Mouse (Mus musculus) CH12F3 (cell line): ENCODE data around the gene Nup155.
"Not testable (repeated sequence)": the region's sequence is repeated elsewhere in the genome, so short reads cannot be mapped to it uniquely, and the experiment has no call there.

Experiments
- in situ Hi-C: fragments of 300-500 bp; cut with MboI; formaldehyde crosslinking; loops from 2 replicates; pipeline ENCODE4 v1.14.3; 2020; ENCODE audit warnings: low sequenced_read_pairs

Nup155 gene

DNA sequence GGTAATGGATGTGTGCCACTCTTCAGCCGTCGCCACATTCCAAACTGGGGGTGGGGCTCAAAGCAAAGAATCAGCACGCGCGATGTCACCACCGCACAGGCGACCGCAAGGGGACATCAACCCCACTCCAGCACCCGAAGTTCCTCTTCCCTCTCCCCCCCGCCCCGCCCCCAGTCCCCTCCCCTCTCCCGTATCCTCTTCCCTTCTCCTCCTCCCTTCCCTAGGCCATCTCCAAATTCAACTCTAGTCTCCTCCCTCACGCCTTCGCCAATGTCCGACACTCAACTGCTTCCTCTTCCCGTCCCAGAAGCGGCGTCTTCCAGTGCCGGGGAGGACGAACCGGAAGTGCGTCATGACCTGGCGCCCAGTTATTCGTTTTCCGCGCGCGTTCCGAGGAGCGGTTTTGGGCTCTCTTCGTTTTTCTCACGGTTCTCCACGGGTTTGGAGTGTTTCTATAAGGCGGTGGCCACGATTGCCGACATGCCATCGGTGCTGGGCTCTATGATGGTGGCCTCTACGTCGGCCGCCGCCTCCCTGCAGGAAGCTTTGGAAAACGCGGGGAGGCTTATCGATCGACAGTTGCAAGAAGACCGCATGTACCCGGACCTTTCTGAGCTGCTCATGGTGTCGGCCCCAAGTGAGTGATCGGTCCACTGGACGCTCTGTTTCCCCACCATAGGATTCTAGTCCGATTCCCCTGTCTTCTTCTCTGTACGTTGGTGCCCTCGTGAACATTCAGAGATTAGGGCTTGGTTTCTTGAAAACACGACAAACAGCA, at the start of gene Nup155:
Nup155 (plus strand) TSS at position 308 of the 778 bp plus-strand sequence.
- in situ Hi-C loops, result no loop called here

DNA sequence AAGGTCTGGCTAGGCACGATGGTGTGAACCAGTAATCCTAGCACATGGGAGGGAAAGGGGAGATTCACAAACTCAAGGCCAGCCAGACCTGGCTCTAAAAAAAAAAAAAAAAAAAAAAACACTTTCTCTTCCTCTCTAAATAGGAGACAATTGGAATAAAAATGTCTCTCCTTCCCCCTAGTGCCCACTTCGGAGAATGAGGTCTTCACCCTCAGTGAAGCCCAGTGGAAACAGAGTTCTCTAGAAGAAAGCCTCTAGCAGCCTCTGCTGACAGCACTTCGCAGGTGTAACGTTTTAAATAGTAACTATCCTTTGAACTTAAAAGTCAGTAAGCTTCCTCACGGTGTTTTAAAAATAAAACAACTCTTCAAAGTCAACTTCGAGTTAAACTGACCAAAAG, 43.9 kb upstream of the Nup155 start:
- in situ Hi-C loops, result no loop called here

DNA sequence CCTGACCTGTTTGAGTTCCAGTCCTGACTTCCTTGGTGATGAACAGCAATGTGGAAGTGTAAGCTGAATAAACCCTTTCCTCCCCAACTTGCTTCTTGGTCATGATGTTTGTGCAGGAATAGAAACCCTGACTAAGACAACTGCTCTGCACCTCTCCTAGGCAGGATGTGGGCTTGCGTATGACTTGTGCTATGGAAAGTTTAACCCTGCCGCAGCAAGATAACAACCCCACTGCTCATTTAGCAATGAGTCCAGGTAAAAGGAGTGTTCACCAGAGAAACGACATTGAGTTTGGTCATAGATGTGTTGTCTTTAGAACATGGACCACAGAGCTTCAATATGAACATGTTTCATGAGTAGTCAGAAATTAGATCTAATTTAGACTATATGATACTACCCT, 35.9 kb upstream of the Nup155 start:
- in situ Hi-C loops, result not testable (repeated sequence)

DNA sequence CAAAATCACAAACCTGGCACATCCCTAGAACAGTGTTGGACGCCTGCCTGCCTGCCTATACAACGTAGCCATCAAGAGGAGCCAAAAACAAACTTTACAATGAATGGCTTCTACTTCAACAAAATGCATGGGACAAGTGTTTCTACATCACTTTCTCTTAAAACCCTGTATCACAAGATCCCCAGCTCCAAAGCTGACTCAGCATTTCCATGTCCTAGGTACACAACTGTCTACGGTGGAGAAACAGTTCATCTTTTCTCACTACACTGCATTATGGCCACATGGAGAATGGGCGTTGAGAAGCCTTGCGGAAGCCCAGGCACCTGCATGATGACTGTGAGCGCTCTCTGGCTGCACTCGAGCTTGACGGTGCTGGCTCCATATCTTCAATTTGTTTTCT, 26.9 kb upstream of the Nup155 start:
- in situ Hi-C loops, result no loop called here

DNA sequence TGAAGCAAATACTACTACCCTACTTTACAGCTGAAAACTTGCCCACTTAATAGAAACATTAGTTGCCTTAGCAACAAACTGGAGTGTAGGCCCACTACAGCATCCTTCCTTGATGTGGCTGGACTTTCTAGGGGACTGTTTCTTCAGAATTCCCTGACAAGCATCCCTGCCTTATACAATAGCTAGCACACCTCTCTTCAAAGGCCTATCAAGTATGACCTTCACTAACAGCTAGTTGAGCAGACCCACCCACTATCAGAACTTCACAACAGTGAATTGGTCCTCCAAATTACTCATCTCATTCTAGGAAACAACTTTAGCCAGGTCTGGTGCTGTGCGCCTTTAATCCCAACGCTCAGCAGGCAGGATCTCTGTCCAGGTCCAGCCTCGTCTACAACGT, 21.8 kb upstream of the Nup155 start:
- in situ Hi-C loops, result no loop called here

DNA sequence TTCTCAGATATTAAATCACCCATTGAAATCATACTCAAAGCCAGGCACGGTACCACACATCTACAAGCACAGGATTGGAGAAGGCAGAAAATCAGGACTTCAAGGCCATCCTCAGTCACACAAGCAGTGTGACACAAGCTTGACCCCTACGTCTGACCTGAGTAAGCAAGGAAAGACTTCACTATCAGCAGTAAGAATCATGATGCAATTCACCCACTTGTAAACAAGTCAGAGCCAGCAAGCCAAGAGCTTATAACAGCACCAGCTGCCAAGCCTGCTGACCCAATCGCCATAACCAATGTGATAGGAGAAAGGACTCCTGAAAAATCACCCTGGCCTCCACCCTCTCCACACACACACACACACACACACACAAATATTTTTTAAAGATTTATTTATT, 20.4 kb upstream of the Nup155 start:
- in situ Hi-C loops, result no loop called here

DNA sequence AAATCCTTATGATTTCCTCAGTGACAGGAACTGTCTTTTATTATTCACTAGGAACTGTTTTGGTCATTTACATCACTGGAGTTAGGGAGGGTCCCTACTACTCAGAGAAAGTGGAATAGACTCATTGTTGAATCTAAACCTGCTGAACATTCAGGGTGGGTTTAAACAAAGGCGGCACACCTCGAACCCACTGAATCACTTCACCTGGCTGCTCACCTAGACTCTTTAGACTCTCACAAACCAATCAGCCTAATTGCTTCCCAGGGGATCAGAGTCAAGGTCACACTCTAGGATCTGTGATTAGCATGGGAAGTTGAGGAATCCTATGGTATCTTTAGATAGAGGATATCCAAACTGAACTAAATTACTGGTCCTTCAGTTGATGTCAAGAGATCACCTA, 18.4 kb upstream of the Nup155 start:
- in situ Hi-C loops, result no loop called here

DNA sequence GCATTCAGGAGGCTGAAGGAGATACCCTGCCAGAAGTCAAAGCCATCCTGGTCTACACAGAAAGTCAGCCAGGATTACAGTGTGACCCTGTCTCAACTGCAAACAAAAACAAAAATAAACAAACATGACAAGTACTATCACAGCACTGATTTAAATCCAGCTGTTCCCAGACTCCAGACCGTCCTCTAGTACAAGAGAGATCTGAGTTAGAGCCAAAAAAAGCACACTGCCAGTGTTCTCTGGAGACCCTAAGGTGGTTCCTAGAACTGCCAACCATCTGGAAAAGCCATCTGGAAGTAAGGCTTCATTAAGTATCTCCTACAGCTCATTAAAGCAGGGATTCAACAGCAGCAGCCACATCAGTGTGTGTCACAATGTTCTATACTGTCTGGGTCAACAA, 16.4 kb upstream of the Nup155 start:
- in situ Hi-C loops, result not testable (repeated sequence)

DNA sequence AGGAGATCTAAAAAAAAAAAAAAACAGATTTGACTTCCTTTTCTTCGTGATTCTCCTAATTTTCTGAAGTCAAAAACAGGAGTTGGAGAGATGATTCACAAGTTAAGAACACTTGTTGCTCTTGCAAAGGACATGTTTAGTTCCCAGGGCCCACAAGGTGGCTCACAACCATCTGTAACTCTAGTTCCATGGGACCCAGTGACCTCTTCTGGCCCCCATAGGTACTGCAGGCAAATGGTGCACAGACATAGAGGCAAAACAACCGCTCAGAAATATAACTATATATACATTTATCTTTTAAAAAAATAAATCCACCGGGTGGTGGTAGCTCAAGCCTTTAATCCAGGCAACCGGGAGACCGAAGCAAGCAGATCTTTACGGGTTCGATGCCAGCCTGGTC, 11.2 kb upstream of the Nup155 start:
- in situ Hi-C loops, result no loop called here

DNA sequence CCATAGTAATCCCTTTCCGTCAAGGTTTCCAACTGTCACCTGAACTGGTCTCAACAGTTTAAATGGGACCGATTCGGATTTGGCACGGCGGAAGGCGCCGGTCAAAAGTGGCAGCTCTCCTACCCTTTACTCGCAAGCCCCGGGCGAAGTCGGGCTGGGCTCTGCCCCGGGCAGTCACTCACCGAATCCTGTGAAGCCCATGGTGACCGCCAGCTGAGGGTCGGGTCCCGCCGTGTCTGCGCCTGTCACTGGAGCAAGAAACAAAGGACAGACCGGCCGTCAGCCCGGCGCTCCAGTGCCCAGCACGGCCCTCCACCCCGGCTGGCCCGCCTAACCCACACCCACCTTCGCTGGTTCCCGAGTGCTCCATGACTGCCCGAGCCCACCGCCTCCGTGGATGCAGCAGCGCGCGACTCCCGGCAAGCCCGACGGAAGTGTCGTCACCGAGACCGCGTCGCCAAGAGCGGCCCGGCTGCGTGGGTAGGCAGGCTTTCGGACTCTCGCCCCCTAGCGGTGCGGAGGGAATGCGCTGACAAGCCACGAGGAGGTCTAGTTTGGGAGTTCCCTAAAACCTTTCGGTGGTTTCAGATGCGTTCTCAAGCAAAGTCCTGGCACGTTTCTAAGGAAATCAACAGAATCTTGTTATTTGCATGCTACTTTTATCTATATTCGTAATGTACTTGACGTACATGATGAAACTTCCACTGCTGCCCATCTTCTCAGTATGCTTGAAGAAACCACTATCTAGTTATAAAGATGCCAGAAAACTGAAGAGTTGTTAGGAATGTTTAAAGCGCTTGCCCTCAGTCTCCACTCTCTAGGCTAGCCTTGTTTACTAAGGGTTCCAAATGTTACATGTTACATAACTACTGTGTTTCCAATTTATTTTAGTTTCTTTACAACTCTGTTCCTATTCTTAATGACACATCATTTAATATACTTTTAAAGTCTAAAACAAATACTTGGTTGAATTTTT, 10.0 kb upstream of the Nup155 start, which contains the start of gene Wdr70:
Wdr70 (minus strand) TSS at position 436 of the 976 bp plus-strand sequence.
- in situ Hi-C loops, result no loop called here

DNA sequence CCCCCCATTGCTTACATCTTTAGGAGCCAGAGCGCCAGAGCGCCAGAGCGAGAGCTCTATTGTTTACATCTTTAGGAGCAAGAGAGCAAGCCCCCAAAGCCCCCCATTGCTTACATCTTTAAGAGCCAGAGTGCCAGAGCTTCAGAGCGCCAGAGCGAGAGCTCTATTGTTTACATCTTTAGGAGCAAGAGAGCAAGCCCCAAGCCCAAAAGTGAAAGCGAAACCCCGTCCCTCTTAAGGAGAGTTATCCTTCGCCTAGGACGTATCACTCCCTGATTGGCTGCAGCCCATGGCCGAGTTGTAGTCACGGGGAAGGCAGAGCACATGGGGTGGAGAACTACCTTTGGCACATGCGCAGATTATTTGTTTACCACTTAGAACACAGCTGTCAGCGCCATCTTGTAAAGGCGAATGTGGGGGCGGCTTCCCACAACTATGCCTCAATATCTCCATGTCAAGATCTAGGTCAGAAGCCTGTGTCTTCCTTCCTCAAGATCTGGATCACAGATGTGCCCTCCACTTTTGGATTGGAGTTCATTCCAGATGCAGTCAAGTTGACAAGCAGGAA, 7.0 kb upstream of the Nup155 start:
- in situ Hi-C loops, result not testable (repeated sequence)

DNA sequence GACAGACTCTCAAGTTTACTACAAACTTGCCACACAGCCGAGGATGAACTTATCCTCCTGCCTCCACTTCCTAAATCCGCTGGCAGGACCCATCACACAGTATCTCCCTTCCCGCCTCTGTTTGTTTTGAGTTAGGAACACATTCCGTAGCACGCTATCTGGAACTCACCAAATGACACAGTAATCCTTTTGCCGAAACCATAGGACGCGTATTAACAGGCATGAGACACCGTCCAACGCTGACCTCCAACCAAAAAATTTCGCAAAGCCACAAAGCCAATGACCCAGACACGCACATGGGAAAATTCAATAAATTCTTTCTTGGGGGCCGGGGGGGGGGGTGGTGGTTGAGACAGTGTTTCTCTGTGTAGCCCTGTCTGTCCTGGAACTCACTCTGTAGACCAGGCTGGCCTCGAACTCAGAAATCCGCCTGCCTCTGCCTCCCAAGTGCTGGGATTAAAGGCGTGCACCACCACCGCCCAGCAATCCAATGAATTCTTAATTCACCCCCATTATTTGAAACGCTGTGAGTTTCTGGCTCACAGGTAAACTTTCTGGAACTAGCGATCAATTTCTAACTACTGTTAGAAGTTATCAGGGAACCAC, 610 bp upstream of the Nup155 start:
- in situ Hi-C loops, result no loop called here

DNA sequence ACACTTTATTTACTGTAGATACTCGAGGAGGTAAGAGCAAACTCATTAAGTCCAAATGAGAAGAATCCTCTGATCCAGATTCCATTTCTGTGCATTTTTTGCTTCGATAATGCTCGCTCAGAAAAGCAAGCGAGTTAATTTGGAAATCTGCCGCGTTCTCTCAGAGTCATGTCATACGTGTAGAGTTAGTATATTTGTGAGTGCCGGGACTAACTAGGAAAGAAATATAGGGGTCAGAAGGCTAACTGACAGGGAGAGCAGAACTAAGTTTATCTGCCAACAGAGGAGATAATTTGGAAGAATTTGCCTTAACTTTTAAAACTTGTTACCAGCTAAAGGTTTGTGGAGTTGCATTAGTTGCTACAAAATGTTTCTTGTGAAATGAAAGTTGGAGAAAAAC, 709 bp downstream of the Nup155 start:
- in situ Hi-C loops, result no loop called here

DNA sequence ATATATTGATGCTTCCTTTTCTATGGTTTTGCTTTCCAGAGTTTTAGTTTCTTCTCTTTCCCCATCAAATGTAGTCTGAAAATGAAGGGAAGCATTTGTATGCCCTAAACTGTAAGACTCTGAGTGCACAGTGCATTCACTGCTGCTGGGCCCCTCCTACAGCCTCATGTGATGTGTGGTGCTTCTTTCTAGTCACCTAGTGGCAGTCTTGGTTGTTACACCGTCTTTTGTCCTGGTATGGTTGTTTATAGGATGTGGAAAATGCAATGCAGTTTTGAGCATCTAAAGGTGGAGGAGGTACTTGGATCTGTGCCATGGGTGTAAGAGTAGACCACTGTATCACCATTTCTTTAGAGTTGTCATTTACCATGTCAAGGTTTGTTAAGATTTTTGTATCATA, 20.2 kb downstream of the Nup155 start:
- in situ Hi-C loops, result no loop called here

DNA sequence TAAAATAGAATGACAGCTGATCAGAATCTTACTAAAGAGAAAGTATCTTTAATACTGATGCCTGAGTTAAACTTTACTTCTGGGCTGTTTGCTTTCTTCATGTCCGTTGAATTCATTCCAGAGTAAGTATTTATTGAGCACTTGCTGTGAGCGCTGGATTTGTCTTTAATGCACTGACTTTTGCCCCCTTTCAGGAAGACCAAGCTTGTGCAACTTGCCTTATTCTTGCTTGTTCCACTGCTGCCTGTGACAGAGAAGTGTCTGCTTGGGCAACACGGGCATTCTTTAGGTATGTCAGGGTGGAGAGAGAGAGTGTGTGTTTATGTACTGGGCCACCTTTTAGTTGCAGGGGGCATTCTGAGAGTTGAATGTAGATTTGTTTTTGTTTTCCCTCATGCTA, 22.2 kb downstream of the Nup155 start:
- in situ Hi-C loops, result no loop called here

DNA sequence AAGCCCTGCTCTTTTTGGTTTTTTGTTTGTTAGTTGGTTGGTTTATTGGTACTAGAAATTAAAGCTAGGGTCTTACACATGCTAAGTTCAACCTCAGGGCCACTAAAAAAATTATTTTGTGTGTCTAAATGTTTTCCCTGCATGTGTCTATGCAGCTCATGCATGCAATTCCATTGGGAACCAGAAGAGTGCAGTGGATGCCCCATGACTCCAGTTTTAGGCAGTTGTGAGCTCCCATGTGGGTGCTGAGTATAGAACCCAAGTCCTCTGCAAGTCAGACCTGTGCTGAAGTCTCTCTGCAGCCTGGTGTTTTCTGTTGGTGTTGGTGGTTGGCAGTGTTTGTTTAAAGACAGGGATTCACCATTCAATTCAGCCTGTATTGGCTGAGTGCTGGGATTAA, 22.7 kb downstream of the Nup155 start:
- in situ Hi-C loops, result no loop called here

DNA sequence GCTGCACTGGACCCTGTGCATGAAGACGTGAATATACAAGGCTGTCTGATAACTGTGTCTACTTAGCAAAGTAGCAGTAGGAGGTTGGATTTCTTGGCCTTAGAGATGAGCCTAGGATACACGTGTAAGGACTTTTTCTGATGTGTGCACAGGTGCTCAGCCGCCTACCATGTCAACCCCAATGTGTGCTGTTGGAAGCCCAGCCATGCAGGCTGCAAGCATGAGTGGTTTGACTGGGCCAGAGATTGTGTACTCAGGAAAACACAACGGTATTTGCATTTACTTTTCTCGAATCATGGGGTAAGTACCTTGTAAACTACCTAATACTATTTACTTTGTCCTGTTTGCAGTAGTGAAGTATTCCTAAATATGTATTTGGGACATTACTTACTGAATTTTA, 26.5 kb downstream of the Nup155 start:
- in situ Hi-C loops, result no loop called here

DNA sequence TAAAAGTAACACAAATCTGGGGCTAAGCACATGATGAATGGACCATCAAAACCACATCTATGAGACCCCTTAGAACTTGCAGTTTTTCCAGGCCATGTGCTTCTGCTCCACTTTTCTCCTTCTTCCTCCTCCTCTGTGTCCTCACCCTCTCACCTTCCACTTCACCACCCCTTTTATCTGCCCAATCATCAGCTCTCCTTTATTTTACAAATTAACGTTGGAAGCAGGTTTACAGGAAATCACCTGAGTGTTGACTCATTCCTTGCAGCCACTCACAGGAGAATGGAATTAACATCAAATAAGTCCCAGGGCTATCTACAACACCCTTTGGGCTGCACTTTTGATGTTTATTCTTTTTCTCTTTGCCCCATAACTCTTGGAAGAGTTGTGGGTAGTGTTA, 52.8 kb downstream of the Nup155 start:
- in situ Hi-C loops, result no loop called here

DNA sequence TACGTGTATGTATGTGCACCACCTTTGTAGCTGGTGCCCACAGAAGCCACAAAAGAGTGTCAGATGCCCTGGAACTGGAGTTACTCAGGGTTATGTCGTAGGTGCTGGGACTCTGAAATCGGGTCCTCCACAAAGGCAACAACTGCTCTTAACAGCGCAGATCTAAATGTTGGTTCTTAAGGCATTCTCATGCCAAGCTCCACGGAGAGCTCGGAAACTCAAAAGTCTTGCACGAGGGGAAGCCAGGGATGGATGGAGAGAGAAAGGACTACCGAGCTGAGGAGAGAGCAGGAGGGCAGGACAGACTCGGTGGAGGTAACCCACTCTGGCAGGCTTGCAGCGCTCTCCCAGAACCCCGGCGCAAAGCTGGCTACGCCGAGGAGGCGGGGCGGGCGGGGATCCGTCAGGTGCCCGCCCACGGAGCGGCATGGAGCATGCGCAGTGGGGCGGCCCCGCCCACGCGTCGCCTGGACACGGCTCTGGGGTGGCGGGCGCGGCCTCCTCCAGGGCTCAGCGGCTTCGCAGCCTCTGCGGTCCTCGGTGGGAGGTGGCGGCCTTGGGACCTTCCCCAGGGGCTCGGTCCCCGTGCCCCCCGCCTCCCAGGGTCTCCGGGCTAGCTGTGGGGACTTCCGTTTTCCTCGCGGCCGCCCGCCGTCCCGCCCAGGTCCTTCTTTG, 59.7 kb downstream of the Nup155 start, which contains the start of gene Cplane1:
Cplane1 (plus strand) TSS at position 516 of the 675 bp plus-strand sequence.
- in situ Hi-C loops, result no loop called here

DNA sequence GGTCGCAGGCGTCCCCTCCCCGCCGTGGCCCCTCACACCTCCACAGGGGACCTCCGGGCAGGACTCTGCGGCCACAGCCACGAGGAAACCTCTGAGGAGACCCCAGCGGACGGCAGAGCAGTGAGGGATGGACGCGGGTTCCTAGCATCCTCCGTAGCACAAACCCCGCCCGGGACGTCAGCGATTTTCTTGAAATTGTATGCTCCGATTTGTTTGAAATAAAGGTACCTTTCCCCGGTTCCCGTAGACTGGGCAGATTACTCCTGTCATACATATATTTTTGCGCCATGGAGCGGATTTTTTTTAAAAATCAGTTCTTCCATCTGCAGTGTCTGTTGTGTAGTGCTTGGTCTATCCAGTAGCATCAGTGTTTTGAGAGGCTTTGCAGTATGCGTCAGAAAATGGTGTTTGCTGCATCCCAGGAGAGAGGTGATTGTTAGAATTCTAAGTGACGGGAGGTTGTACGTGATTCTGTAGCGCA, 60.2 kb downstream of the Nup155 start:
- in situ Hi-C loops, result no loop called here
